Mouse (Mus musculus) skeletal muscle tissue, adult 2 months (tissue): Measurements from ENCODE around the gene Tex45.

Source experiments
- DNase-seq: peaks from one replicate; pipeline ENCODE4 v3.0.0-alpha.2; 2012; ENCODE audit warnings: low read depth, low spot score

Gene Tex45

DNA sequence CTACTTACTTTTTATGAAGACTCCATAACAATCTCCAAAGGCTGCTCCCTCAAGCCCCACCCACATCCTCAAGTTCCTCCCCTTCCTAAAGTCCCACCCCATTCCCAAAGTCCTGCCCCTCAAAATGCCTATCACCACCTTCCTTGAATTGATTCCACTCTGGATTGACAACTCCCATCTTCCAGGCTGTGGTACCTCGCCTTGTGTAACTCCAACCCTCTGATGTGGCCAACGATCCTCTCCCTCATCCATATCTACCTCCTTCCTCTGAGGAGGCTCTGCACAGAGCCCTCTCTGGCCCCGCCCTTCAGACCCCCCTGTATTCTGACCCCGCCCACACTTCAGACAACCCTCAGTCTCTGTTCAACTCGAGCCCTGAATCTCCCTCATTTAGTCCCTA, 14.5 kb downstream of the Tex45 start:
- no peak for DNase-seq

- peak; percentile 67 for DNase-seq
These were observed 22.5 kb downstream of the Tex45 start, which contains the start of gene Zfp358 for GRCm38 (mm10) chr8:3492901-3493844. Zfp358 (plus strand) TSS chr8:3493138.

DNA sequence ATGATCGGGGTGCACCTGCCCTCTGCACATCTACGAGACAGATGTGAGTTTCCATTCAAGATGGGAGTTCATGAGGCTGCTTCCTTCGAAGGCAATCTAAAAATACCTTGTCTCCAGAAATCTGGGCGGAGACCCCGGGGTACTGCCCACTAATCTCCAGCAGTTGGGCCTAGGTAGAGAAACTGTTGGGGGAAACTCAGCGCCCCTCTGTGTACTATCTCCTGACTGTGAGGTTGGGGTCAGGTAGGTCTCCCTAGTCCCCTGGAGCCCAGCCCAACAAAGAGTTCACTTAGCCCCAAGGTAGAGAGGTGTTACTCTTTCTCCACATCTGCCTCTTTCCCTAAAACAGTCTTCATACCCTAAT, 23.2 kb downstream of the Tex45 start:
- DNase-seq, result no peak

DNA sequence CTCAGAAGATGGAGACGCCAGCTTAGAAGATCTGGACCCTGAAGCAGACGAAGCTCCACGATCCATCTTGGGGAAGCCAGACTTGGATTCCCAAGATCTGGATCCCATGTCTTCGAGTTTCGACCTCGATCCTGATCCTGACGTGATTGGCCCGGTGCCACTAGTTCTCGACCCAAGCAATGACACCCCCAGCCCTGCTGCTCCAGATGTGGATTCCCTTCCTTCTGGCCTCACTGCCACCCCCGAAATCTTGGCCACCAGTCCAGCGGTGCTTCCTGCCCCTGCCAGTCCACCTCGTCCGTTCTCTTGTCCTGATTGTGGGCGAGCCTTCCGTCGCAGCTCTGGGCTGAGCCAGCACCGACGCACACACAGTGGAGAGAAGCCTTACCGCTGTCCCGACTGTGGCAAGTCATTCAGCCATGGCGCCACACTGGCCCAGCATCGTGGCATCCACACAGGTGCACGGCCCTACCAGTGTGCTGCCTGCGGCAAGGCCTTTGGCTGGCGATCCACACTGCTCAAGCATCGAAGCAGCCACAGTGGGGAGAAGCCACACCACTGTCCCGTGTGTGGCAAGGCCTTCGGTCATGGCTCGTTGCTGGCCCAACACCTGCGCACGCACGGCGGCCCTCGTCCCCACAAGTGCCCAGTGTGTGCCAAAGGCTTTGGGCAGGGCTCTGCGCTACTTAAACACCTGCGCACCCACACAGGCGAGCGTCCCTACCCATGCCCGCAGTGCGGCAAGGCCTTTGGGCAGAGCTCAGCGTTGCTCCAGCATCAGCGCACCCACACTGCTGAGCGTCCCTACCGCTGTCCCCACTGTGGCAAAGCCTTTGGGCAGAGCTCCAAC, 25.1 kb downstream of the Tex45 start:
- no peak for DNase-seq

DNA sequence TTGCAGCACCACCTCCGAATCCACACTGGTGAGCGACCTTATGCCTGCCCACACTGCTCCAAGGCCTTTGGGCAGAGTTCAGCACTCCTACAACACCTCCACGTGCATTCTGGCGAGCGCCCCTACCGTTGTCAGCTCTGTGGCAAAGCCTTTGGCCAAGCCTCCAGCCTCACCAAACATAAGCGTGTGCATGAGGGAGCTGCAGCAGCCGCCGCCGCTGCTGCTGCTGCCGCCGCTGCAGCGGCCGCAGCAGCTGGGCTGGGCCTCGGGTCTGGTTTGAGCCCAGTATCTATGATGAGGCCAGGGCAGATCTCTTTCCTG, 25.7 kb downstream of the Tex45 start:
- no peak for DNase-seq

GRCm38 (mm10) chr8:3498583-3498982, 27.9 kb downstream of the Tex45 start:
- no peak for DNase-seq

DNA sequence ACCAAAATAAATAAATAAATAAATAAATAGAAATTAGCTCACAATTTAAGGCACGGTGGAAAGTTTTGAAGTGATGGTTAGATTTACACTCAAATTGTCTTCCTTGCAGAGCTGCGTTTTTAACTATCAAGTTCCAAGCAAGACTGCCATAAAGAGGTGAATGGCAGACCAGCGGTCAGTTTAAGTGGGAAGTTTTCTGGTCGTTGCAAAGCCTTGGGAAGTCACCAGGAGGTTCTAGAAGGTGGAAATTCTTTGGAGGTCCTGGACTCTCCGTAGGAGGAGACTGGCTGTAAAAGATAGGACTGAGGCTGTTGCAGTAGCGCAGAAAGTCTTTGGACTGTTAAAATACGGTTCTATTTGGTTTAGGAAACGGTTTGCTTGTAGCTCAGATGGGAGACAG, 29.1 kb downstream of the Tex45 start:
- no peak for DNase-seq

GRCm38 (mm10) chr8:3500235-3501090, 29.8 kb downstream of the Tex45 start, which contains the start of gene Mcoln1:
Mcoln1 (plus strand) TSS chr8:3500457.
- peak; percentile 98 for DNase-seq

DNA sequence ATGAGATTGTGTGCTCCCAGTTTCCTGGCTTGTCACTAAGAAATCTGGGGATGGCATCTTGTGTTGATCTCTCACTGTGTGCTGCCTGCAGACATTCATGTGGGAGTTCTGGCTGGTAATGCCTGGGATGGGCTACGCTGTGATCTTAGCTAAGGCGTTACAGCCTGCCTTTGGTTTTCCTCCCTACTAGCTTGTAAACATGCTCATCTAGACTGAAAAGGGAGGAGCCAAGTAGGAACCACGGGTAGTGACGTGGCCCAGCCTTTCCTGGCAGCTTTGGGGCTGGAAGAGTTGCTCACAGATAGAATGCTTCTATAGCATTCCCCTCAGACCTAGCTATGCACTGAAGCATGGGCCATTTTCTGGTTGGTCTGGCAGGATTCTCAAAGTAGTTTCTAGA, 31.6 kb downstream of the Tex45 start:
- no peak for DNase-seq

GRCm38 (mm10) chr8:3507979-3508754, 37.5 kb downstream of the Tex45 start:
- no peak for DNase-seq

- DNase-seq, result no peak
These were observed 44.1 kb downstream of the Tex45 start for GRCm38 (mm10) chr8:3514681-3515247.

DNA sequence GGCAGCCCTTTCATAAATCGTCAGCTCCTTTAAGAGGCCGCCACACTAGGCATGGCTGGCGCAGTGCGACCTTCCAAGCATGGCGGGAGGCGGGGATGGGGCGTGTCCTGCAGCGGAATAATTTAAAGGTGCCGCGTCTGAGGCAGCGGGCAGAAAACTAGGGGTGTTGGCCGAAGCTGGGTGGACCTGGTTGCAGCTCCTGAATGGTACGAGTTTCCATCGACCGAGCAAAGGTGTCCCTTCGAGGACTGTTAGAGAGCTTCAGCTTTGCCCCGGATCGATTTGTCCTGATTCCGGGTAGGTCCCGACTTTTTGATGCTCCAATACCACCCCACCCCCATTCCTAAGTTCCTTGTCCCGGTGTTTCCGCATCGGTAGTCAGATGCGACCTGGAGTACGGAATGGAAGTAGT, 44.6 kb downstream of the Tex45 start, which contains the start of gene Pnpla6:
TSS of gene Pnpla6 (plus strand) at position 125 of the 412 bp plus-strand sequence.
- peak; percentile 68 for DNase-seq

DNA sequence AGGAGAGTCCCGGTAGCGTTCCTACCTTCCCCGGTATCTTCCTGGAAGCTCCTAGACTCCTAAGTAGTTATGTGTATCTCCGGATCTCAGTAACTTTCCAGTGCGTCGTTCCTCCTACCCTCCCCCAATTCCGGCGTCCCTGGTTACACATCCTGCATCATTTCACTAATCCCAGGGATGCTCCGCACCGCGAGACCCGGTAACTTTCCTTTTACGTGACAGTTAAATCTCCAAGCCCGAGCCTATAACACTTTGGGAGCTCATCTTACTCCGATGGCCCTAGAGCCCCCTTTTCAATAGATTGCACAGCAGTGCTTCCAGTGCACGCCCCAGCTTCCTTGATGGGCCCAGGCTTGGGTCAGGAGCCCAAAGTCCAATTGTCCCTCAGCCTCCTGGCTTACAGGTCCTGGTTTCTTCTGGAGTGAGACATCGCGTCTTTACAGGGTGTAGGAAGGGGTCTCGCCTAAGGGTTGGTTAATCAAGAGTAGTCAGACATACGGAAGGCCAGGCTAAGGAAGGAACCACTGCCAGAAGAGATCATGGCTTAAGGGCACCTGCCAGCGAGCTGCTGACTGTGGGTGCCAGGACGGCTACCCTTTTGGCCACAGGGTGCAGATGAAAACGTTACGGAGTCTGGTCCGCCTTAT, 45.2 kb downstream of the Tex45 start:
- no peak for DNase-seq

GRCm38 (mm10) chr8:3516450-3517116, 45.9 kb downstream of the Tex45 start:
- peak; percentile 89 for DNase-seq

GRCm38 (mm10) chr8:3517117-3517495, 46.4 kb downstream of the Tex45 start:
- no peak for DNase-seq

GRCm38 (mm10) chr8:3522007-3522697, 51.5 kb downstream of the Tex45 start:
- DNase-seq, result no peak

- DNase-seq, result no peak
These were observed 60.2 kb downstream of the Tex45 start for GRCm38 (mm10) chr8:3530816-3531215.

- DNase-seq, result no peak
These were observed 61.3 kb downstream of the Tex45 start for GRCm38 (mm10) chr8:3531936-3532335.
